Mouse (Mus musculus): ENCODE data around the gene Gm10770. TPM values are rescaled to one million over a fixed set of nuclear protein-coding genes. Genes with fewer than 3 reads are reported as not detected.

The Gm10770 gene
- not detected in 4 replicates for total RNA-seq (2023; ENCODE audit: inconsistent age)

DNA sequence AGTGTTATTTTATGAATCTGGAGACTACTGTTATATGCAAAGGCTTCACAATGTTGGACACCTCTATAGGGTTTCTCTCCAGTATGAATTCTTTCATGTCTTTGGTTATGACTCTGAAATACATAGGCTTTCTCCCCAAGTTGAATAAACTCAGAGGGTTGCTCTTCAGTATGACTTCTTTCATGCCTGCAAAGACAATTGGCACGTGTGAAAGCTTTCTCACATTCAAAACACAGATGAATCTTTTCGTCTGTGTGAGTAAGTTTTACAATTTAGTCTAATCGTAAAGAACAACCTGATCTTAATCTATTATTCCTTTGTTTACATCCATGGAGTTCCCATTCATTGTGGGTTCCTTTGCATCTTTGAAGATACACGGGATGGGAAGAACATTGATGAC is at the start of gene Gm10770:
Gene Gm10770 (minus strand): TSS at position 101 of the 400 bp plus-strand sequence.

DNA sequence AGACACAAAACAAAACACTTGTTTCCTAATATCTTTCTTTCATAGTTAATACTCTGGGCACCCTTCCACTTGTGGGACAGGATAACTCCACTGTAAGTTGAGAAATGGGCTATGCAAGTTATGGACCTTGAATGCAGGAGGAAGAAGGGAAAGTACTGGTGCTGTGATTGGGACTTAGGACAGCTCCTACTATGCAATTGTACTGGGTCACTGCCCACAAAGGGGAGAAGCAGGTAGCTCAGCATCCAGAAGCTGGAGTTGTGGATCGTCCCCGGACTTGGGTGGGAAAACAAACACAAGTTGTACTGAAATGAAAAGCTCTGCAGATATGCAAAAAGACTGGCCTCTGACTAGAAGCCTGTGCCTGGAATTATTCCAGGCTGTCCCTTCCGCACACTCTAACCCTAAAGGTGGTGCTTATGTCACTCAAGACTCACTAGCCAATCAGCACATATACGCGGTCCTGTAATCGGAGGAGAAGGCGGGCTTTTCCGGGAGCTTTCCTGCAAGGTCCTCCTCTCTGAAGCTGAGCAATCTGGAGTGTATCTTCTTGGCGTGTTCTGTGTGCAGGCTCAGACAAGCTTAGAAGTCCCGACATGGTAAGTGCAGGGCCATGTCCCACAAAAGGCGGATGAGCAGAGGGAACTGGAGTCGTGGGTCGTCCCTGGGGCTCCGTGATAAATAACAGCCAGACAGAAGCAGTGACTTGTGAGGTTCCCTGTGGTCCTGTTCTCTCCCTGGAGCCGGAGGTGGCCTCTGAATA is 38.3 kb upstream of the Gm10770 start, which contains the start of gene Zfp937:
Gene Zfp937 (plus strand): TSS at position 474 of the 763 bp plus-strand sequence.

DNA sequence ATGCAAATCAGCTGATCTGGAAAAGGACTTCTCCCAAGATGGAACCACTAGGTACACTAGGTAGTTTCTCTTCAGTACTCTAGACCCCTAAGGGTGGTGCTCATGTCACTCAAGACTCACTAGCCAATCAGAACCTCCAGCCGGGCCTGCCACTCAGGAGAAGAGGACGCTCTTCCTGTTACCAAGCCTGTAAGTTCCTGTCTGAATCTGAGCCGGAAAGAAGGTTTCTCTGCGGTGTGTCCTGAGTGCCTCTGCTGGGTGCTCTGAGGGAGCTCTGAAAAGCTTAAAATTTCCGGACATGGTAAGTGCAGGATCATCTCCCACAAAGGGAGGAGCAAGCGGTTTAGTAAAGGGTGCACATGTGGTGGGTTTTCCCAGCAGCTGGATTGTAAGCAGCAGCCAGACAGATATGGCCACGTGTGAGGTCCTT is 2.1 kb upstream of the Gm10770 start, which contains the start of gene Gm14139:
Gene Gm14139 (plus strand): TSS at position 186 of the 430 bp plus-strand sequence.

DNA sequence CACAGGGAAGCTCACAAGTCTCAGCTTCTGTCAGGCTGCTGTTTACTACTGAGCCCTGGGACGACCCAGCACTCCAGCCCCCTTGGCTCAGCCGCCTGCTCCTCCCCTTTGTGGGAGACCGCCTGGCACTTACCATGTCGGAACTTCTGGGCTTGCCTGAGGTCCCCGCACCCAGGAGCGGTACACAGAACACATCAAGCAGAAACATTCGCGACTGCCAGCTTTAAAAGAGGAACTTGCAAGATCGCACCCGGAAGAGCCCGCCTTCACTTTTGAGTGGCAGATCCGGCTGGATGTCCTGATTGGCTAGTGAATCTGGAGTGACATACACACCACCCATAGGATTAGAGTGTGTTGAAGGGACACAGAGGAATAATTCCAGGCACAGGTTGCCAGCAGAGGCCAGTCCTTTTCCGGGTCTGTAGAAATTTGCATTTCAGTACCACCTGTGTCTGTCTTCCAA is 43.0 kb downstream of the Gm10770 start, which contains the start of gene Zfp120:
Gene Zfp120 (minus strand): TSS at position 274 of the 463 bp plus-strand sequence.

Other genes with a start within 250 kb of the Gm10770 start
- 10.4 to 13.3 TPM (median 11.1 TPM) in 4 replicates for gene Zfp120, start 43.0 kb downstream of the Gm10770 start, total RNA-seq (2023; ENCODE audit: inconsistent age)
- 0.45 to 1.2 TPM (median 0.48 TPM) in 3 of 4 replicates, not detected in the other for gene Gm14139, start 2.1 kb upstream of the Gm10770 start, total RNA-seq (2023; ENCODE audit: inconsistent age)
- gene Zfp937, start 38.4 kb upstream of the Gm10770 start, total RNA-seq (2023; ENCODE audit: inconsistent age): 3.7 to 5.9 TPM (median 4.2 TPM) in 4 replicates
- gene Gm21994, start 75.9 kb upstream of the Gm10770 start, total RNA-seq (2023; ENCODE audit: inconsistent age): 10.6 to 16.2 TPM (median 13.1 TPM) in 4 replicates
- gene Gm14124, start 77.8 kb upstream of the Gm10770 start, total RNA-seq (2023; ENCODE audit: inconsistent age): 0.35 to 0.77 TPM (median 0.42 TPM) in 3 of 4 replicates, not detected in the other
- 5.0 to 10.0 TPM (median 7.5 TPM) in 4 replicates for gene Gm10130, start 144.0 kb upstream of the Gm10770 start, total RNA-seq (2023; ENCODE audit: inconsistent age)
- 4.8 to 6.1 TPM (median 5.6 TPM) in 4 replicates for gene 3300002I08Rik, start 183.1 kb upstream of the Gm10770 start, total RNA-seq (2023; ENCODE audit: inconsistent age)

Data from B cell, adult (primary cell).